In the genomic region with DNA sequence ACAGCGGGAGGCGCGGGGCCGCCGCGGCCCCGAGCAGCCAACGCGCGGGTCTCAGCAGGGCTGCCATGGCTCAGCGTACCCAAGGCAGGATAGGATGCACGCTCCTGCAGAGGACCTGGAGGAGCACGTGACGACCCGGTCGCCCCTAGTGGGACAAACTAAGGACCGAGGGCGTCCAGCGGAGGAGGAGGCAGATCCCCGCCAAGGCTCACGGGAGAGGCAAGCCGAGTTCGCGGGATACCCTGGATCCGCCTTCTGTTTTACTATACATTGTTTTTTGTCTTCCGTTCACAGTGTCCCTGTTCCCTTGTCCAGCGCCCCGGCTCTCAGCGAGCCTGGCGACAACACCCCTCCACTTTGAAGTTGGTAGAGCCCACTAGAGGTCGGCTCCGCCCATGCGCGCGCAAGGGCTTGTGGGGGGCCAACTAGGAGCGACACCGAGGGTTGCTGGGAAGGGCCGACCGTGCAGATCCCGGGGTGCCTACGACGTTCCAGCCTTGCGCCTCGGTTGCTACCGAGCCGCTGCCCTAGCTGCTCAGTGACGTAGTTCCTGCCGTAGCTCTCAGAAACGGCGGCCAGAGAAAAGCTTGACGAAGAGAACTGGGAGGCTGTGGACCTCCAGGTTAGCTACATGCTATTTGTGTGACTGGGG, we compare ENCODE assay signal across 8 mouse cellular contexts. TPM values are rescaled to one million over a fixed set of nuclear protein-coding genes. Genes with fewer than 3 reads are reported as not detected.
DNase-seq lines count a peak whose midpoint lies in the region; ATAC-seq lines count a peak whose summit lies in the region.

Gene Lrpprc, minus strand, starts transcription at position 343 of the 652 bp plus-strand sequence.

- peak within 1 kb of the TSS; percentile 83 to 85 for H3K27ac ChIP-seq in heart, embryonic 14.5 days (replicated peaks in 1 of 2; ENCODE audit: control insufficient read depth in 1 of 2, insufficient read depth in 1 of 2, low read depth in 2 of 2, low read length in 2 of 2)
- H3K27ac ChIP-seq in liver, embryonic 13.5 days = peak within 1 kb of the TSS; percentile 89
- H3K27ac ChIP-seq in stomach, embryonic 16.5 days (ENCODE audit: low read length) = peak within 1 kb of the TSS; percentile 81

- no peaks in the 10 kb centered on the region for H3K9me3 ChIP-seq in heart, embryonic 14.5 days (ENCODE audit: control insufficient read depth, low read length)
- no peaks in the 10 kb centered on the region for H3K9me3 ChIP-seq in liver, embryonic 13.5 days (replicated peaks)
- H3K9me3 ChIP-seq in stomach, embryonic 16.5 days (replicated peaks; ENCODE audit: control insufficient read depth, low read length) = no peaks in the 10 kb centered on the region

- H3K4me3 ChIP-seq in heart, embryonic 14.5 days (ENCODE audit: control insufficient read depth in 1 of 2, insufficient read depth in 1 of 2, low read depth in 1 of 2, low read length in 2 of 2) = peak within 1 kb of the TSS; percentile 58 to 95
- peak within 1 kb of the TSS; percentile 96 for H3K4me3 ChIP-seq in liver, embryonic 13.5 days (replicated peaks)
- peak within 1 kb of the TSS; percentile 100 for H3K4me3 ChIP-seq in stomach, embryonic 16.5 days (replicated peaks; ENCODE audit: low read length)

- H3K9ac ChIP-seq in heart, embryonic 14.5 days (ENCODE audit: low read length) = peak within 1 kb of the TSS; percentile 89
- H3K9ac ChIP-seq in liver, embryonic 13.5 days = peak within 1 kb of the TSS; percentile 91
- peak within 1 kb of the TSS; percentile 90 for H3K9ac ChIP-seq in stomach, embryonic 16.5 days (ENCODE audit: low read length)

- peak; percentile 93 for ATAC-seq in CD4-positive, CD25-positive, alpha-beta regulatory T cell, adult 4 months
- ATAC-seq in heart, embryonic 14.5 days (ENCODE audit: insufficient number of reproducible peaks, insufficient read depth, low FRiP score, low read depth) = peak; percentile 98
- peak; percentile 95 for ATAC-seq in liver, embryonic 13.5 days (ENCODE audit: low read depth)
- peak; percentile 99 for ATAC-seq in stomach, embryonic 16.5 days (ENCODE audit: insufficient read depth, low FRiP score)

- peak; percentile 92 for DNase-seq in c-Kit-negative CD71-positive TER-119-positive erythroid progenitor cells, embryonic 14.5 days (ENCODE audit: low read depth, low spot score)
- DNase-seq in fibroblast of lung, adult 2 months (ENCODE audit: low read depth) = peak; percentile 79
- peak; percentile 96 for DNase-seq in kidney, postnatal 14 days
- DNase-seq in liver, embryonic 13.5 days = peak; percentile 91
- peak; percentile 96 for DNase-seq in neural tube, embryonic 10.5 days (ENCODE audit: extremely low spot score, low spot score)

- peak within 1 kb of the TSS; percentile 79 for H3K4me2 ChIP-seq in heart, embryonic 14.5 days (ENCODE audit: low read length)
- peak within 1 kb of the TSS; percentile 89 for H3K4me2 ChIP-seq in liver, embryonic 13.5 days
- H3K4me2 ChIP-seq in stomach, embryonic 16.5 days (ENCODE audit: low read depth, low read length) = peak within 1 kb of the TSS; percentile 78

- WGBS in heart, embryonic 14.5 days = under 1% methylated on average over 51 of the region's 51 CpGs
- WGBS in liver, embryonic 13.5 days (ENCODE audit: insufficient replicate concordance) = under 1% methylated on average over 51 of the region's 51 CpGs
- WGBS in stomach, embryonic 16.5 days = under 1% methylated on average over 51 of the region's 51 CpGs

- H3K4me1 ChIP-seq in heart, embryonic 14.5 days (ENCODE audit: control insufficient read depth in 2 of 2, insufficient read depth in 2 of 2, low read length in 2 of 2) = peaks cover 2 to 20% of the 10 kb centered on the region in 2 experiments; a peak in 2 of 4 replicates
- H3K4me1 ChIP-seq in liver, embryonic 13.5 days (replicated peaks) = peaks cover 59% of the 10 kb centered on the region
- peaks cover 17% of the 10 kb centered on the region for H3K4me1 ChIP-seq in stomach, embryonic 16.5 days (ENCODE audit: control insufficient read depth, insufficient read depth, low read length)

- peaks cover 11% of the 10 kb centered on the region for H3K36me3 ChIP-seq in heart, embryonic 14.5 days (ENCODE audit: control insufficient read depth, insufficient read depth, low read length)
- peaks cover 23% of the 10 kb centered on the region for H3K36me3 ChIP-seq in liver, embryonic 13.5 days
- H3K36me3 ChIP-seq in stomach, embryonic 16.5 days (ENCODE audit: control insufficient read depth, insufficient read depth, low read length) = no peaks in the 10 kb centered on the region

- H3K27me3 ChIP-seq in heart, embryonic 14.5 days (ENCODE audit: control insufficient read depth, insufficient read depth, low read length) = no peaks in the 10 kb centered on the region
- no peaks in the 10 kb centered on the region for H3K27me3 ChIP-seq in liver, embryonic 13.5 days
- H3K27me3 ChIP-seq in stomach, embryonic 16.5 days (ENCODE audit: control insufficient read depth, insufficient read depth, low read length) = no peaks in the 10 kb centered on the region

RNA-seq across cellular contexts. Expression of gene Lrpprc, which starts in this region (rescaled TPM):
- polyA plus RNA-seq in CD4-positive, CD25-positive, alpha-beta regulatory T cell, adult 4 months (2017; shearing (Covaris generic)) = 10 to 100 TPM in 1 of 2 experiments, 1 to 10 TPM in 1; 9.9 to 11.8 TPM
- polyA plus RNA-seq in heart, embryonic 14.5 days (2014; fragmentation: Nextera tagmentation; extraction: Ambion mirVana) = 74.4 and 76.4 TPM in 2 replicates
- polyA plus RNA-seq in liver, embryonic 13.5 days (2015; fragmentation: Nextera tagmentation; extraction: Ambion mirVana) = 42.1 and 52.3 TPM in 2 replicates
- 43.3 and 46.1 TPM in 2 replicates for polyA plus RNA-seq in stomach, embryonic 16.5 days (2015; fragmentation: Nextera tagmentation; extraction: Ambion mirVana)

Comparison
In these comparisons a context has a peak if more than half of its experiments do, and no peak if none do; other contexts are left out.
1. Peak in every context shown above with its lines: DNase-seq, ATAC-seq, H3K4me3 ChIP-seq and H3K27ac ChIP-seq.